Mouse (Mus musculus) kidney, postnatal 0 days (tissue): ENCODE results near the gene Eef1akmt3. TPM values are rescaled to one million over a fixed set of nuclear protein-coding genes. Genes with fewer than 3 reads are reported as not detected.
"Not testable (repeated sequence)": the region's sequence is repeated elsewhere in the genome, so short reads cannot be mapped to it uniquely, and the experiment has no call there.

Source experiments
- ATAC-seq: fragments of 200-750 bp; cut with Nextera tagmentation; replicated peaks from 2 replicates; pipeline ENCODE4 v1.8.0; 2017; ENCODE audit warnings: low read depth, moderate number of reproducible peaks, moderate TSS enrichment, moderate library complexity; ENCODE audit not compliant: low FRiP score
- DNase-seq: peaks from one replicate; pipeline ENCODE4 v3.0.0-alpha.2; 2016; ENCODE audit warnings: low spot score
- H3K27ac ChIP-seq: fragments of 300-500 bp; sonication (generic); 2 replicates; pipeline ENCODE4 v1.5.1; 2014; ENCODE audit warnings: mild to moderate bottlenecking
- H3K27me3 ChIP-seq: fragments of 300-500 bp; sonication (generic); 2 replicates; pipeline ENCODE4 v1.6.1; 2014; ENCODE audit warnings: low read length, mixed read lengths; ENCODE audit not compliant: insufficient read depth
- H3K36me3 ChIP-seq: fragments of 300-500 bp; sonication (generic); 2 replicates; pipeline ENCODE4 v1.6.1; 2014; ENCODE audit warnings: low read length, mixed read lengths; ENCODE audit not compliant: insufficient read depth
- H3K4me1 ChIP-seq: fragments of 300-500 bp; sonication (generic); replicated peaks from 2 replicates; pipeline ENCODE4 v1.6.1; 2014; ENCODE audit warnings: antibody characterized with exemption, low read length, mixed read lengths; ENCODE audit not compliant: insufficient read depth
- H3K4me2 ChIP-seq: fragments of 300-500 bp; sonication (generic); 2 replicates; pipeline ENCODE4 v1.6.1; 2014; ENCODE audit warnings: mild to moderate bottlenecking, low read length, moderate library complexity, mixed read lengths
- H3K4me3 ChIP-seq: fragments of 300-500 bp; sonication (generic); replicated peaks from 2 replicates; pipeline ENCODE4 v1.5.1; 2014; ENCODE audit warnings: low read depth, low read length
- H3K9ac ChIP-seq: fragments of 300-500 bp; sonication (generic); 2 replicates; pipeline ENCODE4 v1.6.1; 2014; ENCODE audit warnings: low read depth, low read length
- H3K9me3 ChIP-seq: fragments of 300-500 bp; sonication (generic); replicated peaks from 2 replicates; pipeline ENCODE4 v1.6.1; 2016; ENCODE audit warnings: low read length, inconsistent platforms, mixed read lengths
- CTCF ChIP-seq: IDR thresholded peaks from 2 replicates; pipeline ENCODE4 v1.5.1; 2016; ENCODE audit warnings: antibody characterized with exemption, low read depth, mild to moderate bottlenecking, moderate library complexity
- WGBS: fragments of 180-500 bp; shearing (Covaris S2); extraction: QIAGEN DNeasy Blood & Tissue Kit; methylation state at CpG from one replicate; pipeline ENCODE4 v1.1.7; 2014; 5-methylcytosine and 5-hydroxymethylcytosine counted together
- polyA plus RNA-seq: library from polyadenylated mRNA; unstranded; fragments of >200 nt; fragmentation: Nextera tagmentation; extraction: Ambion mirVana; gene quantifications from 2 replicates; pipeline ENCODE4 v1.2.1, GENCODE M21; 2015

Gene Eef1akmt3
- polyA plus RNA-seq, 1 experiment from 2014 or later, result 0.89 TPM

- Histone ChIP-seq H3K27me3 (peaks cover 42% of the 10 kb centered on the region), H3K36me3 (no peaks in the 10 kb centered on the region), H3K9me3 (no peaks in the 10 kb centered on the region), H3K27ac (no peak overlapping the region), H3K4me2 (no peak overlapping the region), H3K4me3 (no peak overlapping the region), H3K4me1 (peaks cover 27% of the 10 kb centered on the region), H3K9ac (no peak overlapping the region)
- DNase-seq (no peak), ATAC-seq (no peak)
- TF ChIP-seq CTCF, result no peak
- 10% methylated on average over 10 of the region's 10 CpGs for whole genome bisulfite sequencing
Measured at GRCm38 (mm10) chr10:127077515-127077914, 36.2 kb upstream of the Eef1akmt3 start.

- Histone ChIP-seq H3K4me1 (peaks cover 23% of the 10 kb centered on the region), H3K4me3 (no peak overlapping the region), H3K4me2 (no peak overlapping the region), H3K9me3 (no peaks in the 10 kb centered on the region), H3K9ac (no peak overlapping the region), H3K27me3 (peaks cover 36% of the 10 kb centered on the region), H3K27ac (no peak overlapping the region), H3K36me3 (no peaks in the 10 kb centered on the region)
- TF ChIP-seq CTCF, result no peak
- ATAC-seq (no peak), DNase-seq (no peak)
- 31% methylated on average over 4 of the region's 4 CpGs for WGBS
Measured at GRCm38 (mm10) chr10:127076082-127076481, 34.8 kb upstream of the Eef1akmt3 start.

GRCm38 (mm10) chr10:127075651-127076050, 34.3 kb upstream of the Eef1akmt3 start:
- Histone ChIP-seq H3K9me3 (no peaks in the 10 kb centered on the region), H3K4me3 (no peak overlapping the region), H3K27me3 (peaks cover 32% of the 10 kb centered on the region), H3K27ac (no peak overlapping the region), H3K36me3 (no peaks in the 10 kb centered on the region), H3K4me2 (no peak overlapping the region), H3K4me1 (peaks cover 25% of the 10 kb centered on the region), H3K9ac (no peak overlapping the region)
- WGBS, result 53% methylated on average over 8 of the region's 8 CpGs
- DNase-seq, result no peak
- no peak for TF ChIP-seq CTCF
- no peak for ATAC-seq

- peaks cover 26% of the 10 kb centered on the region for H3K27me3 ChIP-seq
Measured at GRCm38 (mm10) chr10:127075080-127075479, 33.8 kb upstream of the Eef1akmt3 start, which contains the start of gene Agap2. Agap2 (plus strand) TSS chr10:127075284.

GRCm38 (mm10) chr10:127073981-127074380, 32.7 kb upstream of the Eef1akmt3 start:
- DNase-seq (no peak), ATAC-seq (no peak)
- peaks cover 14% of the 10 kb centered on the region; the same call in 1 of the 2 replicates for H3K4me1 ChIP-seq
- no peak overlapping the region for H3K9ac ChIP-seq
- peaks cover 15% of the 10 kb centered on the region for H3K27me3 ChIP-seq
- TF ChIP-seq CTCF, result no peak
- 81% methylated on average over 1 of the region's 1 CpGs for WGBS
- H3K9me3 ChIP-seq, result no peaks in the 10 kb centered on the region
- H3K4me2 ChIP-seq, result no peak overlapping the region
- no peaks in the 10 kb centered on the region for H3K36me3 ChIP-seq
- no peak overlapping the region for H3K4me3 ChIP-seq
- H3K27ac ChIP-seq, result no peak overlapping the region

More at GRCm38 (mm10) chr10:127075080-127075479, 33.8 kb upstream of the Eef1akmt3 start, which contains the start of gene Agap2:
- Histone ChIP-seq H3K4me1 (peaks cover 24% of the 10 kb centered on the region), H3K4me2 (no peak within 1 kb of the TSS), H3K36me3 (no peaks in the 10 kb centered on the region), H3K27ac (no peak within 1 kb of the TSS), H3K9ac (no peak within 1 kb of the TSS), H3K4me3 (no peak within 1 kb of the TSS), H3K9me3 (no peaks in the 10 kb centered on the region)
- DNase-seq (no peak), ATAC-seq (no peak)
- 58% methylated on average over 9 of the region's 9 CpGs for WGBS
- no peak for TF ChIP-seq CTCF

GRCm38 (mm10) chr10:127072969-127073368, 31.7 kb upstream of the Eef1akmt3 start:
- DNase-seq, ATAC-seq, H3K36me3 ChIP-seq, H3K9ac ChIP-seq, H3K9me3 ChIP-seq, H3K27me3 ChIP-seq, H3K4me2 ChIP-seq, H3K4me3 ChIP-seq, H3K27ac ChIP-seq: not testable (repeated sequence)
- H3K4me1 ChIP-seq, result peaks cover 16% of the 10 kb centered on the region; the same call in 1 of the 2 replicates
- 57% methylated on average over 2 of the region's 2 CpGs for WGBS

GRCm38 (mm10) chr10:127072270-127072669, 31.0 kb upstream of the Eef1akmt3 start:
- H3K4me1 ChIP-seq, result peaks cover 16% of the 10 kb centered on the region; the same call in 1 of the 2 replicates
- not testable (repeated sequence) for H3K4me2 ChIP-seq, H3K4me3 ChIP-seq, H3K27me3 ChIP-seq, H3K27ac ChIP-seq, DNase-seq, ATAC-seq, H3K9ac ChIP-seq, H3K9me3 ChIP-seq
- peaks cover 13% of the 10 kb centered on the region for H3K36me3 ChIP-seq
- WGBS, result 80% methylated on average over 4 of the region's 4 CpGs
